Mouse (Mus musculus): ENCODE data around the gene Flt1.
"Not testable (repeated sequence)": the region's sequence is repeated elsewhere in the genome, so short reads cannot be mapped to it uniquely, and the experiment has no call there.

Gene Flt1

DNA sequence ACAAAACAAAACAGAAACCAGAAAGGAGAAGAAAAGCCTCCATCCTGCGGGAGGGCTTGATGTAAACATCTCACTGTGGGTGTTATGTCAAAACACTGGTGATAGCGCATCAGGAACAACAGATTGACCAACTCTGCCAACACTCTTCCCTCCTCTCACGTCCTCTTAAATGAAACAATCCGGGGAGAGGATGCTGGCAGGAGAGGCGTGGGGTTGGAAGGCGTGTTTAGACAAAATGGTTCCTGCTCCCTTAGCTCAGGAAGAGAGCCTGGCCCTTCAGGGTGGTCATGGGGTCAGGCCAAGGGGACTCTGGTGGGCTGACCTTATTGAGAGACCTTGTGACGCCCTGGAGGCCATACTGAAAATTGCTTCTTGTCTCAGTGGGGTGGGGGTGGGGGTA is 65.9 kb downstream of the Flt1 start:
- DNase-seq = no peak

GRCm38 (mm10) chr5:147657882-147658855 is 67.6 kb downstream of the Flt1 start:
- DNase-seq = peak; percentile 62

- no peak for DNase-seq
Observed at GRCm38 (mm10) chr5:147655761-147656160, 70.0 kb downstream of the Flt1 start.

DNA sequence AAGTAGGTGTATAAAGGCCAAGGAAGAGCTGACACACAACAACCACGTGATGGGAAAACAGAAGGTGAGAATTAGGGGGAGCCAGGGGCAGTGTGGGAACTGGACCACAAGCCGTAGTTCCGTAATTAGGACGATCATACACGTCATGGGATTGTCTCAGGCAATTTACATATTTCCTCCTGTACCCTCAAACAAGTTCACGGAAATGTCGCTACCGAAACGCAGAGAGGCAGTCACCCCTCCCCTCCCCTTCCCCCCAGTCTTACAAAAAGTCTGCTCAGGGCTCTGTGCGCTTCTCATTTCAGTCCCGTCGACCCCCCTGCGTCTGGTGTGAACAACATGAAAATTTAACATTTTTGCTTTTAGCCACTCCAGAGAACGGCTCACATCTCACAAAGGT is 74.6 kb downstream of the Flt1 start:
- no peak for DNase-seq

GRCm38 (mm10) chr5:147646351-147646929 is 79.4 kb downstream of the Flt1 start:
- peak; percentile 53 for DNase-seq

DNA sequence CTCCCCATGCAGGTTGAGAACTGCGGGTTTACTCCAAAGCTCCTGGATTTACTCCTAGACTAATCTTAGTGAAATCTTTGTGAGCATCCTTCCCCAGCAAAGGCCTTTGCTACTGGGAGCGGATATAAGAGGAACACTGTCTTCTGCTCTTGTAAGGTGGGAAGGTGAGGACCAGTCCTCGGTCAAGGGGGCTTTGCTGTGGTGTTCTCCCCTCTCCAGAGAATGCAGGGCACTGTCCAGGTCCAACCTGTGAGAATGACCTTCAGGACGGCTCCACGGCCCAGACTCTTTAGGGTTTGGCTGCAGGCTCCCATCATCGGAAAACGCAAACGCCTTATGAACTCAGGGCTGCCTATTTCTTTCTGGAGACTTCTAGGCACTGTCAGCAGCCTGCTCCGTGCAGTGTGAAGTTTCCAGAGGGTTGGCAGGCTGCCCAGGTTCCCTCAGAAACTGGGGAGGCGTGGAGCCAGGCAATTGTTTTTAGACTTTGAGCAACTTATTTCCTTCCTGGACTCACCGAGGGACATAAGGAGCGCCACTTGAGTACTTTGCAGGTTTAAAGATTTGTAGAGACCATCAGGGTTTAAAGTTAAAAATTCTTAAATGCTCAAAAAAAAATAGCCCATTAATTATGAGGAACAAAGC is 80.7 kb downstream of the Flt1 start:
- peak; percentile 95 for DNase-seq

GRCm38 (mm10) chr5:147641452-147641851 is 84.4 kb downstream of the Flt1 start:
- DNase-seq = peak; percentile 29

GRCm38 (mm10) chr5:147639940-147640339 is 85.9 kb downstream of the Flt1 start:
- DNase-seq = no peak

DNA sequence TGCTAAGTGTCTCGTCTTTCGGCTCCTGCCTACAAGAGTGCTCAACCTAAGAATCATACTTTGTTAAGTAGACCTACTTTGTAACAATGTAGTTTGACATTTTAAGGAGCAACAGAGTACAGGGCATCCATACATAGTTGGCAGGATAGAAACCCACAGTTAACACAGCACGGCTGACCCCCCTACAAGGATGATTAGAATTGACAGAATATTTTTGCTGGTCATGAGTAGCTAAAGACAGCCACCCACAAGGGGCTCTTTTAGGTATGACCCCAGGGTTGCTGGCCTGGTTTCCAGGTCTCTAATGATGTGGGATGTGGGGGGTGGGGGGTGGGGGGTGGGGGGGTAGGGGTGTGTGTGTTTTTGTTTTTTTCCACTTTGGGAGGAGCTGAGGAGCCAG is 89.1 kb downstream of the Flt1 start:
- DNase-seq = no peak

GRCm38 (mm10) chr5:147635883-147636282 is 89.9 kb downstream of the Flt1 start:
- DNase-seq = no peak

DNA sequence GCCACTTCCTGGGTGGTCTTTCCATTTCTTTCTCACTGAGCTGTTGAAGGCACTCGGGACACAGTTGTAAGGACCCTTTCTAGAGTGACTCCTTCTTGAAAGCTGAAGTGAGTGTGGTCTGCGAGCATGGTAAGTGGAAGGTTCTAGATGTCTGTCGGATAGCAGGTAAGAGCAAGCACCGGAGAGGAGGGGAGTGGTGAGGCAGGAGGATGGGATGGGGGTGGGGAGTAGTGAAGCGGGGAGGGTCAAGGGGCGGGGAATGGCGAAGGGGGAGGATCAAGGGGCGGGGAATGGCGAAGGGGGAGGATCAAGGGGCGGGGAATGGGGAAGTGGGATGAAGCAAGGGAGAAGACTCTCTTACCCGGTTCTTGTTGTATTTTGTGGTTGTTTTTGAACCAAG is 91.8 kb downstream of the Flt1 start:
- no peak for DNase-seq

GRCm38 (mm10) chr5:147632716-147633115 is 93.1 kb downstream of the Flt1 start:
- no peak for DNase-seq

DNA sequence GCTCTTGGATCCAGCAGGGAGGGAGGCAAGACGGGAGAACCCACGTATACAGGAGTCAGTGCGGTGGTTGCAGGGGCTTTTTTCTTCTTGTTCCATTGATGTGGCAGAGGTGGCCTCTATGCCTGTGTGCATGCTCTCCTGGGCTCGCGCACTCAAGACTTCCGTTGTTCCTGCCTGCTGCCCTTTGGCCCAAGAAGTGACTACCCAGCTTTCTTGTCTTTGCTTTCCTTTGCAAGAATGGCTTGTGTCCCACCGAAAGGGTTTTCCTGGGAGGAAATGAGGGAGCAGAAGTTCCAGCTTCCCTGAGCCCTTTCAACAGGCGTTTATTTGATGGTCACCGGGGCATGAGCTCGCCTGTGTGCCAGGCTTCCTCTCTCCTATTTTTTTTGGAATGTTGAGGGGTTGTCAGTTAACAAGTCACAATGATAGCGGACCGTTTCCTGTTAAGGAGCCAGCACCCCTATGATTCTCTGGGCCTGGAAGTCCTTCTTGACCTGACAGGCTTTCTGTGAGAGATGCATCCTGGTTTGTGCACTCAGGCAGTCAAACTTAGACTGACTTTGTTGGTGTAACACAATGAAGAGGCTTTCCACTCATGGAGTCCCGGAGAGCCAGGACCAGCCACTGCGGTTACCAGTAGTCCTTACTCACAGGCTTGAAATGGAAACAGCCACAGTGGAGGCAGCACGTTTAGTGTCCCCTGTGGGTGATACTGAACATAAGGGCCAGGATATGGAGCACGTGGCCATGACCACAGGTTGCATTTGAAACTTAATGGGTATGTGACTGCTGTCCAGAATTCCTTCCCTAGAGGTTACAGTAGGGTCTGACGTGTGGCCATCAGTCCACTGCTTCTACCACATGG is 95.2 kb downstream of the Flt1 start:
- DNase-seq = peak; percentile 45

DNA sequence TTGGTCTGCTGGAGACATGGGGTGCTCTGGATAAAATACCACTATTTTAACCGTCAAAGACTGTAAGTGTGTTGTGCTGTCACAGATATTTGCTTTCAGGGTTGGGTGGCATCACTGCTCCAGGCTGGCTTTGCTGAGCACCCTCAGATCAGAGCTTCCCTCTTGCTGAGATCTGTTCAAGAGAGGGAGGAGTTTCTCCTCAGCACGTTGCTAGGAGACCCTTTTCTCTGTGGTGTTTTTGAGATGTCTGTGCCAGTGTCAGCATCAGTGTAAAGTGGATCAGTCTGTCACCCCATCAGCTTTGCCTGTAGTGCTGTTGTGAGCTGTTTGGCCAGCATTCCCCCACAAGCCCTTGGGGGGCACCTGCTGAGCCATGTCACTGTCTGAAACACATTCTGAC is 98.9 kb downstream of the Flt1 start:
- no peak for DNase-seq

GRCm38 (mm10) chr5:147623747-147624146 is 102.1 kb downstream of the Flt1 start:
- no peak for DNase-seq

GRCm38 (mm10) chr5:147620178-147620577 is 105.6 kb downstream of the Flt1 start:
- DNase-seq = peak; percentile 49

- peak; percentile 32 for DNase-seq
Observed at GRCm38 (mm10) chr5:147618243-147618642, 107.6 kb downstream of the Flt1 start.

DNA sequence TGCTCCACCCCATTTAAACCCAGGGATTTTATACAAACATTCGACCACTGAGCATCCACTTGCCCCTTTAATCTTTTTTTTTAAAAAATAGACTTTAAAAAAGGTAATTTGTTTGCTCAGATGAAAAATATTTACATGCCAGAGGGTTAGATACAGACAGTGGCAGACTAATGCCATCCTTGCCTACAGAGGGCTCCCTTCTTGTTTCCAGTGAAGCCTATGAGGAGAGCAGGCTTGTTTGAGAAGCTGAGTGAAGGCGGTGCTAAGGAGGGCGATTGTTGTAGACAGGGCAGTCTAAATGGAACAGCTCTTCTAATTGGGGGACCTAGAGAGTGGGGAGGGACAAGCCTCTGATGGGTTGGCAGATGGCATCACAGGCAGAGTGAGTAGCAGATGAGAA is 109.4 kb downstream of the Flt1 start:
- DNase-seq = no peak

DNA sequence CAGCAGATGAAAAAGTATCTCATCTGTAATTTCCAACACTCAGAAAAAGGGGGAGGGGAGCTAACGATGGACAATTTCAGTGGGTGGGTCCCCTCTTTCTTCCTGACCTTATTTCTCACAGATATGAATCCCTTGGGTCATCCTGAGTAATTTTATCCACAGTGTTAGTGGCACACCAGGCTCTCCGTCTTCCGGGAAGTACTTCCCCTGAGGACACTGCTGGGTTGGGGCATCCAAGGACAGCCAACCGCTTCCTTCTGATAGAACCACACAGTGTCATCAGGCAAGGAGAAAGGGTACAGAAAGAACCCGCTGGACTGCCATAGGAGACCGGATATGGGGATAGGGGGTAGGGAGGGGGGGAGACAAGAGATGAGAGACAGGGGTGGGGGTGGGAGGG is 111.2 kb downstream of the Flt1 start:
- DNase-seq = no peak

DNA sequence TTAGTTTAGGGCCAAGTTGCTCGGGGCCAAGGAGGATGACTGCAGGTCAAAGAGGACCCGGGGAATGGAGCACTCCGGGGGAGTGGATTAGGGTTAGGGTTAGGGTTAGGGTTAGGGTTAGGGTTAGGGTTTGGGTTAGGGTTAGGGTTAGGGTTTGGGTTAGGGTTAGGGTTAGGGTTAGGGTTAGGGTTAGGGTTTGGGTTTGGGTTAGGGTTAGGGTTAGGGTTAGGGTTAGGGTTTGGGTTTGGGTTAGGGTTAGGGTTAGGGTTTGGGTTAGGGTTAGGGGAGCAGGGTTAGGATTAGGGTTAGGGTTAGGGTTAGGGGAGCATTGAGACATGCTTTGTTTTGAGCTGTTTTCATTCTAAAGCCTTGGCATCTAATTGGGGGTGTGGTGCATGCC is 114.5 kb downstream of the Flt1 start:
- DNase-seq = not testable (repeated sequence)

GRCm38 (mm10) chr5:147607256-147607975 is 118.4 kb downstream of the Flt1 start:
- DNase-seq = peak; percentile 26

DNA sequence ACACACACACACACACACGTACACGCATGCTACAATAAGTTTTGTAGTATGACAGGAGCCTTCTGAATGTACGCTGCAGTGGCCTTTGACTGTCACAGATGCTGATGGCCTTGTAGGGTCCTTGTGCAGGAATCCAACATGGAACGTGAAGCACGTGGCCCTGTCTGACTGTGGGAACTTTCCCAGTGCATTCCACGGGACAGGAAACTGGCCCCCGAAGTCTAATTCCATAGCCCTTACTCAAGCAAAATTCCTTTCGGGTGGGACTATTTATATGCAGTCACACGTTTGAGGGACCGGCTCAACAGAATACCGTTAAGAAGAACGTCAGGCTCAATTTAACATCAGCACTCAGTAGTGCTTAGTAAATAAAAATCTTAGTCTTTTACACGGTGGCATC is 119.1 kb downstream of the Flt1 start:
- DNase-seq = peak; percentile 48

Measured in kidney, postnatal 10 days (tissue).